Mouse (Mus musculus) hindbrain, embryonic 15.5 days (tissue): Measurements from ENCODE around the gene Fgf23. TPM values are rescaled to one million over a fixed set of nuclear protein-coding genes. Genes with fewer than 3 reads are reported as not detected.

Experiments
- ATAC-seq: fragments of 200-750 bp; cut with Nextera tagmentation; 2 replicates; pipeline ENCODE4 v1.8.0; 2017; ENCODE audit warnings: low read depth, moderate number of reproducible peaks, moderate TSS enrichment; ENCODE audit not compliant: low FRiP score
- H3K27ac ChIP-seq: fragments of 300-500 bp; sonication (generic); replicated peaks from 2 replicates; pipeline ENCODE4 v1.5.1; 2015; ENCODE audit warnings: mild to moderate bottlenecking, inconsistent platforms
- H3K27me3 ChIP-seq: fragments of 300-500 bp; sonication (generic); 2 replicates; pipeline ENCODE4 v1.6.1; 2015; ENCODE audit warnings: control low read depth, inconsistent platforms
- H3K36me3 ChIP-seq: fragments of 300-500 bp; sonication (generic); 2 replicates; pipeline ENCODE4 v1.6.1; 2015; ENCODE audit warnings: control low read depth, inconsistent platforms
- H3K4me1 ChIP-seq: fragments of 300-500 bp; sonication (generic); replicated peaks from 2 replicates; pipeline ENCODE4 v1.6.1; 2015; ENCODE audit warnings: control low read depth, inconsistent platforms
- H3K4me2 ChIP-seq: fragments of 300-500 bp; sonication (generic); 2 replicates; pipeline ENCODE4 v1.6.1; 2015; ENCODE audit warnings: moderate library complexity, mild to moderate bottlenecking, inconsistent platforms
- H3K4me3 ChIP-seq: fragments of 300-500 bp; sonication (generic); 2 replicates; pipeline ENCODE4 v1.5.1; 2015; ENCODE audit warnings: mild to moderate bottlenecking, inconsistent platforms
- H3K9ac ChIP-seq: fragments of 300-500 bp; sonication (generic); 2 replicates; pipeline ENCODE4 v1.6.1; 2015; ENCODE audit warnings: inconsistent platforms
- H3K9me3 ChIP-seq: fragments of 300-500 bp; sonication (generic); 2 replicates; pipeline ENCODE4 v1.6.1; 2016; ENCODE audit warnings: control low read depth, inconsistent platforms
- WGBS: fragments of 180-500 bp; shearing (Covaris S2); methylation state at CpG from one replicate; pipeline ENCODE4 v1.1.7; 2015; 5-methylcytosine and 5-hydroxymethylcytosine counted together
- polyA plus RNA-seq: library from polyadenylated mRNA; unstranded; fragments of >200 nt; fragmentation: Nextera tagmentation; extraction: Ambion mirVana; gene quantifications from 2 replicates; pipeline ENCODE4 v1.2.1, GENCODE M21; 2015

Gene Fgf23
- polyA plus RNA-seq, 1 experiment from 2014 or later, result 0.29 TPM

DNA sequence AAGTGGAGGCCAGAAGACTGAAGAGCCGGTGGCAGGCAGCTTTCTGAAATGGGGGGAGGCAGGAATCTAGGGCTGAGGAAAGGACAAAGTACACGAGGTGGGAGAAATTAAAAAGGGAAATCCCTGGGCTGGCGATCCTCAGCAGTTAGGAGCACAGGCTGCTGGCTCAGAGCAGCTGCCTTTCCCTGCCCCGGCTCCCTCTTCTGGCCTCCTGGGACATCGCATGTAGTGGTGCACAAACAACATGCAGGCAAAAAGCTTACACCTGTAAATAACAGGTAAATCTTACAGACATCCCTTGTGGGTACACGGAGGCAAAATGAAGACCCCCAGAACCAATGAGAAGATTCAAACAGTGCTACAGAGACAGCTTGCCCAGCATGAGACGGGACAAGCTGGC, 21.9 kb downstream of the Fgf23 start:
- WGBS, result 68% methylated on average over 7 of the region's 7 CpGs
- ATAC-seq, result no peak
- no peak overlapping the region for H3K27ac ChIP-seq
- no peak overlapping the region for H3K4me3 ChIP-seq
- no peaks in the 10 kb centered on the region for H3K4me1 ChIP-seq
- H3K36me3 ChIP-seq, result peaks cover 23% of the 10 kb centered on the region
- no peaks in the 10 kb centered on the region for H3K27me3 ChIP-seq
- H3K9ac ChIP-seq, result no peak overlapping the region
- H3K4me2 ChIP-seq, result no peak overlapping the region
- H3K9me3 ChIP-seq, result no peaks in the 10 kb centered on the region

DNA sequence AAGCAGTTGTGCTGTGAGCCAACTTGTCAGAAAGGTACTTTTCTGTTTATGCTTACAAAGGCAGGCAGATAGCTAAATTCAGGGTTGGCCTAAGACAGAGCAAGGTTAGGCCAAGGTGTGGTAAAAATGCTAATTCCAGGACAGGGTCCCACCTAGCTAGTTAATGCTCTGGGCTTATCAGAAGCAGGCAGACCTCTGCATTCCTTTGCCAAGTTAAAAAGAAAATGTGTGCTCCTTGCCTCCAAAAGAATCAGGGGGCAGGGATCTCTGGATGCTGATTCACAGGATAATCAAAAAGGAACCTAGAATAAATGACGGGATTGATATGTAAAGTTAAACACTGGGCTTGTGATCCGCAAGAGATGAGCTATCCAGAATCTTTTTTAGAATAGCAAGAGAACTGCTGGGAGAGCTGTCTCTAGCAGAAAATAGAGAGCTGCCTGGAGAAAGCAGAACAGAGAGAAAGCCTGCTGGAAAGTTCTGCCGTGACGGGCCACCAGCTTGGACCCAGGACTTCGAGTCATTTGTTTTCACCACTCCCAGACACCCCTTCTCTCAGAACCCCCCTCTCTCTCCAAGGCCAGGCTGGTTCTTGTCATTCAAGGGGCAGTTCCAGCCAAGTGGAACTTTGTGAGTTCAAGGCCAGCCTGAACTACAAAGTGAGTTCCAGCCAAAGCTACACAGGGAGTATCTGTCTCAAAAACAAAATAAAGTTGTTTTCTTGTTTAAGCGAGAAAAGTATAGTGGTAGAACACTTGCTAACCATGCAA, 31.0 kb downstream of the Fgf23 start:
- ATAC-seq, result no peak
- 93% methylated on average over 6 of the region's 6 CpGs for WGBS

DNA sequence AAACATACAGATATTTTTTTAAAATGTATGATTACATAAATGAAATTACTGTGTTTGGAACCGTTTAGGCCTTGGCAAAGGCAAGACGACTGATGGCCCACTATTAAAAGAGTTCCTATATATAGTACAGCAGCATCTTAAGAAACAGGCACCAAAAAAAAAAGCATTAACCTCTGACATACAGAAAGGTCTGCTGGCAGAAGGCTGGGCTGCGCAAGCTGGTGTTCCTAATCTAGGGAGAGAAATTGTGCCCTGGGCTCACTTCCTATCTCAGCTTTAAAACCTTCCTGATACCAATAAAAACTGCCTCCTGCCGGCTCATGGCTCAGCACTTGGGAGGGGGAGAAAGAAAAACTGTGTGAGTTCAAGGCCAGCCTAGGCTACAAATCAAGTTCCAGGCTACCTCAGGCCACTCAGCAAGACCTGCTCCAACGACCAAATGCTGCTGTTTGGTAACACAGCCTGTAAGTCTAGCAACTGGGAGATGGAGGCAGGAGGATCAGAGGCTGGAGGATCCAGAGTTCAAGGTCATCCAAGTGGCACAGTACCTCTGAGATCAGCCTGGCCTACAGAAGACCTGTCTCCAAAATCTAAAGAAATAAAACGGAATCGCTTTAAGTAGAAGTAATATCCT, 31.8 kb downstream of the Fgf23 start:
- H3K27me3 ChIP-seq, result no peaks in the 10 kb centered on the region
- peaks cover 10% of the 10 kb centered on the region for H3K4me1 ChIP-seq
- peaks cover 6% of the 10 kb centered on the region for H3K36me3 ChIP-seq
- no peak overlapping the region for H3K9ac ChIP-seq
- no peak overlapping the region for H3K27ac ChIP-seq
- WGBS, result 92% methylated on average over 7 of the region's 7 CpGs
- no peak for ATAC-seq
- no peak overlapping the region for H3K4me2 ChIP-seq
- no peak overlapping the region for H3K4me3 ChIP-seq
- H3K9me3 ChIP-seq, result no peaks in the 10 kb centered on the region

More for the DNA sequence above, 31.0 kb downstream of the Fgf23 start:
- Histone ChIP-seq H3K9me3 (no peaks in the 10 kb centered on the region), H3K27ac (no peak overlapping the region), H3K4me3 (no peak overlapping the region), H3K27me3 (no peaks in the 10 kb centered on the region), H3K36me3 (peaks cover 6% of the 10 kb centered on the region), H3K4me1 (peaks cover 6% of the 10 kb centered on the region), H3K4me2 (no peak overlapping the region), H3K9ac (no peak overlapping the region)

DNA sequence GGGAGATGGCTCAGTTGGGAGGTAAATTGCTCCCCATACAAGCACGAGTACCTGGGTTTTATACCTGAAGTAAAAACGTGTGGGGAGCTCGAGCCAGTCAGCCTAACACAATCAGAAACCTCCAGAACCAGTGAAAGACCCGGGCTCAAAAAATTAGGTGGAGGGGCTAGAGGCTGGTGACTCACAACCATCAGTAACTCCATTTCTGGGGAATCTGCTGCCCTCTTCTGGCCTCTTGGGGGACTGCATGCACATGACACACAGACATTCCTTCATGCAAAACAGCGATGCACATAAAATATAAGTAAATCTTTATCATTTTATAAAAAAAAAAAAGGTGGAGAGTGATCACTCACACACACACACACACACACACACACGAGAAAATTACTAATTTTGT, 32.4 kb downstream of the Fgf23 start:
- no peak overlapping the region for H3K27ac ChIP-seq
- H3K4me3 ChIP-seq, result no peak overlapping the region
- no peak overlapping the region for H3K4me2 ChIP-seq
- 73% methylated on average over 6 of the region's 6 CpGs for WGBS
- H3K9me3 ChIP-seq, result no peaks in the 10 kb centered on the region
- H3K27me3 ChIP-seq, result no peaks in the 10 kb centered on the region
- H3K36me3 ChIP-seq, result peaks cover 6% of the 10 kb centered on the region
- no peak for ATAC-seq
- no peak overlapping the region for H3K9ac ChIP-seq
- peaks cover 10% of the 10 kb centered on the region for H3K4me1 ChIP-seq

DNA sequence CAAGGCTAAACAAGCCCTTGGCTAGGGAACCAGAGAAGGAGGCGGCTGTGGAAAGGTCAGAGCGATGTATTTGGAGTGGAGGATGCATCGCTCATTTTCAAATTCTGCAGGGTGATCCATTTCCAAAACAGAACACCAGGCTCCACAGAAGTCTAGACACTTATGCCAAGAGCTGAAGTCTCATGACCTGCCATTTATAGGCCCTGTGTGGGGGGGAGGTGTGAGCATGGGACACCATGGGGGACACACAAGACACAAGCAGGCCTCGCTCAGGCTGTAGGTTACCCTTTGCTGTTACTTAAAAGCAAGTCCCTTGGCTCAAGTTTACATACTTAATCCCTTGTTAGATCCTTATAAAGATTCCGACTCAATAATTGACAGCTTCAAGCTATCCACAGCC, 33.5 kb downstream of the Fgf23 start:
- Histone ChIP-seq H3K4me1 (peaks cover 10% of the 10 kb centered on the region), H3K4me2 (no peak overlapping the region), H3K9me3 (no peaks in the 10 kb centered on the region), H3K4me3 (no peak overlapping the region), H3K27me3 (no peaks in the 10 kb centered on the region), H3K27ac (no peak overlapping the region), H3K9ac (no peak overlapping the region), H3K36me3 (no peaks in the 10 kb centered on the region)
- WGBS, result 92% methylated on average over 5 of the region's 5 CpGs
- ATAC-seq, result no peak

GRCm38 (mm10) chr6:127106726-127107125, 34.0 kb downstream of the Fgf23 start:
- no peak overlapping the region for H3K9ac ChIP-seq
- H3K4me1 ChIP-seq, result peaks cover 10% of the 10 kb centered on the region
- H3K4me3 ChIP-seq, result no peak overlapping the region
- no peaks in the 10 kb centered on the region for H3K36me3 ChIP-seq
- no peak for ATAC-seq
- H3K27me3 ChIP-seq, result no peaks in the 10 kb centered on the region
- no peaks in the 10 kb centered on the region for H3K9me3 ChIP-seq
- H3K27ac ChIP-seq, result no peak overlapping the region
- WGBS, result 53% methylated on average over 5 of the region's 5 CpGs
- no peak overlapping the region for H3K4me2 ChIP-seq

- Histone ChIP-seq H3K9me3 (no peaks in the 10 kb centered on the region), H3K4me1 (peaks cover 10% of the 10 kb centered on the region), H3K4me2 (no peak overlapping the region), H3K27ac (no peak overlapping the region), H3K36me3 (no peaks in the 10 kb centered on the region), H3K27me3 (no peaks in the 10 kb centered on the region), H3K4me3 (no peak overlapping the region), H3K9ac (no peak overlapping the region)
- no peak for ATAC-seq
These were observed 34.7 kb downstream of the Fgf23 start for GRCm38 (mm10) chr6:127107413-127107812.

DNA sequence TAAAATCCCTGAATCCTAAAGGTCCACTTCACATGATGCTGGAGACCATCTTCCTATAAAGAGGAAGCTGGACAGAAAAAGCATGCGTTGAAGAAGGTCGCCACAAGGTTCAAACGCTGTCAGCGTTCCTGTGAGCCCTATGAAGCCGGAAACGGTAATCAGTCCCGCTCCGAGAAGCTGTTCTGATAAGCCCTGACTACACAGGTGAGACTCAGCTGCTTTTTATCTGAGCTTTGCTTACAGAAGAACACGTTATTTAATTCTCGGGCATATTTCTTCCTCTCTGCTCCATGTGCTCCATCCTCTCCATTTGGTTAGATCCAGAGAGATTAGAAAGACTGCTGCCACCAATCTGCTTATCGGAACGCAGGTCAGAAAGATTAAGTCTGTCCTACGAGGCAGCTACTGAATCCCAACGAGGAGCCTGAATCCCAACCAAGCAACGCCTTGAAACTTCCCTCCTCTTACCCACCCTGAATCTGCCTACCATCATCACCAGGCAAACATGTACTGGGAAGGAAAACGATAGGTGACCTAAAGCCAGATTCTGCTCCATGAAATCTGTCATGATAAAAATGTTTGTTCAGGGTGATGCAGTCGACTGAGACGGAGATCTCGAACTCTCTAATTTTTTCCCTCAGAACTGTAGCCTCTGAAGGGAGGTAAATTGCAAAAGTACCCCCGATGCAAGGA, 35.8 kb downstream of the Fgf23 start:
- ATAC-seq, result no peak
- no peaks in the 10 kb centered on the region for H3K27me3 ChIP-seq
- 46% methylated on average over 20 of the region's 20 CpGs for WGBS
- peak overlapping the region; percentile 56 for H3K4me3 ChIP-seq
- H3K27ac ChIP-seq, result no peak overlapping the region
- no peaks in the 10 kb centered on the region for H3K36me3 ChIP-seq
- peak overlapping the region; percentile 51 for H3K9ac ChIP-seq
- H3K9me3 ChIP-seq, result no peaks in the 10 kb centered on the region
- peaks cover 10% of the 10 kb centered on the region for H3K4me1 ChIP-seq
- H3K4me2 ChIP-seq, result peak overlapping the region; percentile 83

GRCm38 (mm10) chr6:127109402-127109930, 36.8 kb downstream of the Fgf23 start, which contains the start of gene Tigar:
Gene Tigar, minus strand, starts transcription at chr6:127109557.
- Histone ChIP-seq H3K9me3 (no peaks in the 10 kb centered on the region), H3K27me3 (no peaks in the 10 kb centered on the region), H3K4me2 (peak within 1 kb of the TSS; percentile 83), H3K4me1 (peaks cover 10% of the 10 kb centered on the region), H3K9ac (peak within 1 kb of the TSS; percentile 51), H3K27ac (peak within 1 kb of the TSS; percentile 38), H3K4me3 (peak within 1 kb of the TSS; percentile 56), H3K36me3 (no peaks in the 10 kb centered on the region)
- ATAC-seq, result peak; percentile 99
- under 1% methylated on average over 37 of the region's 37 CpGs for WGBS

DNA sequence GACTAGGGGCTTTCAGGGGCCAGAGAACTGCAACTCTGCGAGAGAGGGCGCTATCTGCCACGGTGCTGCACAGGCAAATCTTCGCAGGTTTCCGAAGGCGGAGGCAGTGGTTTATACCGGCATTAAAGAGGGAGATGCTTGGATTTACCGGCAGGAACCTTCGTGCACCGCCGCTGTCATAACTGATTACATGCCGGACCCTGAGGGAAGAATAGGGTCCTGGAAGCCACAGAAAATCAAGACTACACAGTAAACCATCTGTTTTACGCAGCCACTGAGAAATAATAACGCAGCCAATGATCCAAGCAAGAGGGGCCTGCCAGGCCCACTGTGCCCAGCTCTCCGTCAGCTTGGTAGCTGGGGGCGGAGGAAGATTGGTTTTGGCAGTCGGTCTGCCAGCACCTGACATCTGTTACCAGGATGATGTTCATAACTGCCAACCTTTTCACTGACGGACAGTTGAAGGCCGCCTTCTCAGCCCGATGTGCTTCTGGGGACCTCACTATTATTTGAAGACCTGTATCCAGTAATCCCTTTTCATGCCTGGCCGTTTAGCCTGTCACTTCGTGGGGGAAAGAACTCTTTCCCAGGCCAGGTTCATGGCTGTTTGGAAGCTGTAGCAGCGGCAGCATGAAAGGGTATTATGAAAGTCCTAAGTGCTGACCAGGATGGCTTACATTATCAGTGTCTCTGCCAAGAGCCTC, 42.2 kb downstream of the Fgf23 start:
- H3K4me1 ChIP-seq, result no peaks in the 10 kb centered on the region
- ATAC-seq, result peak; percentile 74
- H3K27ac ChIP-seq, result peak overlapping the region; percentile 48
- H3K4me3 ChIP-seq, result no peak overlapping the region
- H3K9me3 ChIP-seq, result no peaks in the 10 kb centered on the region
- peaks cover 2% of the 10 kb centered on the region; the same call in 1 of the 2 replicates for H3K27me3 ChIP-seq
- no peak overlapping the region for H3K4me2 ChIP-seq
- H3K9ac ChIP-seq, result no peak overlapping the region
- WGBS, result 51% methylated on average over 23 of the region's 23 CpGs
- no peaks in the 10 kb centered on the region for H3K36me3 ChIP-seq

DNA sequence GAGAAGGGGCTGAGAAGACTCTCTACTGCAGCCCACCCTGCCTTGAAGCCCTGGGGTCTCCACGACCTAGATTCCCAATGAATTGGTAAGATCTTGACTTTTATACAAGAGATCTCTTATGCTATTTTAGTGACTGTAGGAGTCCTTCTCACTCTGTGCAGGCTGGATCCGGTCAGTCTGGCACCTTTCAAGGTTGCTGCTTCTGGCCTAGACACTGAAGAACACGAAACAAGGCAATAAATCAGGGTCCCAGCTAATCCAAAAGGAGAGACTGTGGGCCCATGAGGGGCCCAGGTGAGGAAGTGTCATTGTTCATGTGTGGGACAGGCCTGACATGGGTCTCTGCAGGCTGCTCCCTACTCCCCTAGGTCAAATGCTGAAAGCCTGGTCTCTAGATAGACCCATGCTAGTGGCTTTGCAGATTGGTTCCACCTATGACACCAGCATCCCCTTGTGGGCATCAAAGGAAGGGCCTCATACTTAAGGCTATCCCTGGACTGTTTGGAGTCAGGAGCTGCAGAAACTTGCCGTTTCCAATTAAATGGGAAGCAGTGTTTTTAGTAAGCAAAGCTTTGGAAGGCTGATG, 49.6 kb downstream of the Fgf23 start:
- no peak overlapping the region for H3K27ac ChIP-seq
- ATAC-seq, result no peak
- 82% methylated on average over 4 of the region's 4 CpGs for WGBS
- no peak overlapping the region for H3K4me3 ChIP-seq
- H3K4me2 ChIP-seq, result no peak overlapping the region
- no peaks in the 10 kb centered on the region for H3K4me1 ChIP-seq
- no peaks in the 10 kb centered on the region for H3K27me3 ChIP-seq
- H3K36me3 ChIP-seq, result no peaks in the 10 kb centered on the region
- no peak overlapping the region for H3K9ac ChIP-seq
- no peaks in the 10 kb centered on the region for H3K9me3 ChIP-seq
